Mouse (Mus musculus): Measurements from ENCODE around the gene Med18. TPM values are rescaled to one million over a fixed set of nuclear protein-coding genes. Genes with fewer than 3 reads are reported as not detected.
"Not testable (repeated sequence)": the region's sequence is repeated elsewhere in the genome, so short reads cannot be mapped to it uniquely, and the experiment has no call there.

The Med18 gene
- polyA plus RNA-seq, 1 experiment from 2014 or later, result 21.3 TPM

GRCm38 (mm10) chr4:132444516-132444915 is 19.2 kb downstream of the Med18 start:
- WGBS, result 82% methylated on average over 8 of the region's 8 CpGs
- Histone ChIP-seq H3K27me3 (replicated peaks) (no peaks in the 10 kb centered on the region), H3K4me1 (replicated peaks) (no peaks in the 10 kb centered on the region), H3K4me2 (replicated peaks) (no peak overlapping the region), H3K4me3 (replicated peaks) (no peak overlapping the region), H3K9me3 (no peaks in the 10 kb centered on the region), H3K9ac (no peak overlapping the region), H3K27ac (no peak overlapping the region), H3K36me3 (no peaks in the 10 kb centered on the region)
- no peak for ATAC-seq

- Histone ChIP-seq H3K36me3 (no peaks in the 10 kb centered on the region), H3K9me3 (no peaks in the 10 kb centered on the region), H3K4me1 (replicated peaks) (no peaks in the 10 kb centered on the region), H3K27ac (no peak overlapping the region), H3K27me3 (replicated peaks) (no peaks in the 10 kb centered on the region), H3K9ac (no peak overlapping the region), H3K4me2 (replicated peaks) (0 out of 2 replicates have a peak overlapping the region, but pooled peaks have one; percentile 0), H3K4me3 (replicated peaks) (no peak overlapping the region)
- no peak for ATAC-seq
- WGBS, result 52% methylated on average over 11 of the region's 11 CpGs
Observed at GRCm38 (mm10) chr4:132437857-132438256, 25.9 kb downstream of the Med18 start.

GRCm38 (mm10) chr4:132432717-132433372 is 30.9 kb downstream of the Med18 start:
- no peaks in the 10 kb centered on the region for H3K27me3 ChIP-seq (replicated peaks)
- no peak overlapping the region for H3K4me3 ChIP-seq (replicated peaks)
- 12% methylated on average over 14 of the region's 14 CpGs for WGBS
- H3K9me3 ChIP-seq, result no peaks in the 10 kb centered on the region
- H3K36me3 ChIP-seq, result no peaks in the 10 kb centered on the region
- ATAC-seq, result no peak
- 0 out of 2 replicates have a peak, but pooled peaks cover 4% of the 10 kb centered on the region for H3K4me1 ChIP-seq (replicated peaks)
- H3K27ac ChIP-seq, result no peak overlapping the region
- H3K9ac ChIP-seq, result no peak overlapping the region
- H3K4me2 ChIP-seq (replicated peaks), result peak overlapping the region; percentile 44

DNA sequence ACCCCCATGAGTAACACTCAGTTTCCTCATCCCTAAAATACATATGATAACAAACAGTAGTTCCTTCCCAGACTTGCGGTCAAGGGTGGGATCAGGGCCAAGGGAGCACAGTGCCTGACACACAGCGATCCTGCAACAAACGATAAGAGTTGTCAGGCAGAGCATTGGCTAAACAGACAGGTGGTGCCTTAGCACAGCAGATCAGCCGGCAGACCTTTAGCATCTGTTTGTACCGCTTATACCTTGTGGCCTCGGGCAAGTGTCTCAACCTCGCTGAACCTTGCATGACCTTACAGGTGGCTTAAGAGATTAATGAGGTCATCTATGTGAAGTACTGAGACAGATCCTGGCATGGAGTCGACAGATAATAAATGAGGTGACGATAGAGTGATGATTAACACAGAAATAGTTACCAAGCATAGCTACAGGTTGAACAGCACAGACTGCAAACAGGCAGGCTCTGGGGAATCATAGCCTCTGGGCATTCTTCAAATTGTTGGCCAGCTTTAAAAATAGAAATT is 35.6 kb downstream of the Med18 start:
- Histone ChIP-seq H3K27me3 (replicated peaks) (no peaks in the 10 kb centered on the region), H3K9me3 (no peaks in the 10 kb centered on the region), H3K4me3 (replicated peaks) (no peak overlapping the region), H3K36me3 (no peaks in the 10 kb centered on the region), H3K4me1 (replicated peaks) (0 out of 2 replicates have a peak, but pooled peaks cover 4% of the 10 kb centered on the region), H3K4me2 (replicated peaks) (no peak overlapping the region), H3K27ac (no peak overlapping the region), H3K9ac (no peak overlapping the region)
- WGBS, result 44% methylated on average over 9 of the region's 9 CpGs
- ATAC-seq, result peak; percentile 81

DNA sequence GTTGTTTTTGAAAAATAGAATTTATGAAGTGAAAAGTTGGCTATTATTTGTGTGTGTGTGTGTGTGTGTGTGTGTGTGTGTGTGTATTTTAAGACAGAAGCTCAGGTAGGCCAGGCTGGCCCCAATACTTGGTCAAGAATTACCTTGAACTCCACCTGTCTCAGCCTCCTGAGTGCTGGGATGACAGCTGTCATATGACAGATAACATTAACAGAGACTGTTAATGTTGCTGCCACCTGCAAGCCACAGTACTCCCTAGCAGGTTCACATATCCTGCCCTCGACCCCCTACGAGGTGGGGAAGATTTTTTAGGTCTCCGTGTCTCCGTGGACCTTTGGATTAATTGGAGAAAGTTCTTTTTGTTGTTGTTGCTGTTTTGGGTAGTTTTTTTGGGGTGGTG is 36.2 kb downstream of the Med18 start:
- Histone ChIP-seq H3K9me3 (no peaks in the 10 kb centered on the region), H3K4me1 (replicated peaks) (0 out of 2 replicates have a peak, but pooled peaks cover 4% of the 10 kb centered on the region), H3K4me3 (replicated peaks) (no peak overlapping the region), H3K4me2 (replicated peaks) (no peak overlapping the region), H3K27ac (no peak overlapping the region), H3K27me3 (replicated peaks) (no peaks in the 10 kb centered on the region), H3K36me3 (no peaks in the 10 kb centered on the region), H3K9ac (no peak overlapping the region)
- WGBS, result 75% methylated on average over 4 of the region's 4 CpGs
- no peak for ATAC-seq

DNA sequence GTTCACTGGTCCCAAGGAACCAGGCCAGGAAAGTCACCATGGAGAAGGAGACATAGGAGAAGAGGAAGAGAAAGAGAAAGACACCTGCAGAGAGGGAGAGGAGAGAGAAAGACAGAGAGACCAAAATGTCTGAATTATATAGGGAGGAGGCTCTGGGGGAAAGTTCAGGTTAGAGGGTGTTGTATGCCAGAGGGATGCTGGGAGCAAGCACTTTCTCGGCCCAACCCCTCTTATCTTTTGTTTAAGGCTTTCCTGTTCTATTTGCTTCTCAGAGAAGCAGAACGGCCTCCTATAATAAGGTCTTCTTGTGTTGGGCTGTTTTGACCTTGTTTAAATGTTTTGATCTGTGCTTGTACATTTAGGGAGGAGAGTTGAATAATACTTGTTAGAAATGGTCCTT is 37.7 kb downstream of the Med18 start:
- H3K9me3 ChIP-seq, result no peaks in the 10 kb centered on the region
- no peak for ATAC-seq
- no peak overlapping the region for H3K9ac ChIP-seq
- no peak overlapping the region for H3K4me2 ChIP-seq (replicated peaks)
- H3K4me3 ChIP-seq (replicated peaks), result no peak overlapping the region
- no peaks in the 10 kb centered on the region for H3K27me3 ChIP-seq (replicated peaks)
- no peak overlapping the region for H3K27ac ChIP-seq
- no peaks in the 10 kb centered on the region for H3K36me3 ChIP-seq
- WGBS, result 35% methylated on average over 2 of the region's 2 CpGs
- H3K4me1 ChIP-seq (replicated peaks), result peaks cover 4% of the 10 kb centered on the region; the same call in 1 of the 2 replicates

DNA sequence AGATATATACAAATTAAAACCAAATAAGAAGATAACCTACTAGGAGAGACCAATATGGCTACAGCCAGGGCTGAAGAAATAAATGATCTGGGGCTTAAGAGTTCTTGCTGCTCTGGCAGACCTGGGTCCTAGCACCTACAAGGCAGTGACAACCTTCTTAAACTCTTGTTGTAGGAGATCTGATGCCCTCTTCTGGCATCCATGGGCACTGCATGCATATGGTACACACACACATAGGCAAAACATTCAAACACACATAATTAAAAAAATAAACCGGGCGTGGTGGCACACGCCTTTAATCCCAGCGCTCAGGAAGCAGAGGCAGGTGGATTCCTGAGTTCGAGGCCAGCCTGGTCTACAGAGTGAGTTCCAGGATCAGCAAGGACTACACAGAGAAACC is 39.0 kb downstream of the Med18 start:
- no peak overlapping the region for H3K9ac ChIP-seq
- no peak overlapping the region for H3K4me2 ChIP-seq (replicated peaks)
- 93% methylated on average over 5 of the region's 5 CpGs for WGBS
- H3K9me3 ChIP-seq, result no peaks in the 10 kb centered on the region
- no peak for ATAC-seq
- H3K36me3 ChIP-seq, result no peaks in the 10 kb centered on the region
- peaks cover 14% of the 10 kb centered on the region; the same call in 1 of the 2 replicates for H3K4me1 ChIP-seq (replicated peaks)
- no peak overlapping the region for H3K27ac ChIP-seq
- H3K27me3 ChIP-seq (replicated peaks), result no peaks in the 10 kb centered on the region
- no peak overlapping the region for H3K4me3 ChIP-seq (replicated peaks)

DNA sequence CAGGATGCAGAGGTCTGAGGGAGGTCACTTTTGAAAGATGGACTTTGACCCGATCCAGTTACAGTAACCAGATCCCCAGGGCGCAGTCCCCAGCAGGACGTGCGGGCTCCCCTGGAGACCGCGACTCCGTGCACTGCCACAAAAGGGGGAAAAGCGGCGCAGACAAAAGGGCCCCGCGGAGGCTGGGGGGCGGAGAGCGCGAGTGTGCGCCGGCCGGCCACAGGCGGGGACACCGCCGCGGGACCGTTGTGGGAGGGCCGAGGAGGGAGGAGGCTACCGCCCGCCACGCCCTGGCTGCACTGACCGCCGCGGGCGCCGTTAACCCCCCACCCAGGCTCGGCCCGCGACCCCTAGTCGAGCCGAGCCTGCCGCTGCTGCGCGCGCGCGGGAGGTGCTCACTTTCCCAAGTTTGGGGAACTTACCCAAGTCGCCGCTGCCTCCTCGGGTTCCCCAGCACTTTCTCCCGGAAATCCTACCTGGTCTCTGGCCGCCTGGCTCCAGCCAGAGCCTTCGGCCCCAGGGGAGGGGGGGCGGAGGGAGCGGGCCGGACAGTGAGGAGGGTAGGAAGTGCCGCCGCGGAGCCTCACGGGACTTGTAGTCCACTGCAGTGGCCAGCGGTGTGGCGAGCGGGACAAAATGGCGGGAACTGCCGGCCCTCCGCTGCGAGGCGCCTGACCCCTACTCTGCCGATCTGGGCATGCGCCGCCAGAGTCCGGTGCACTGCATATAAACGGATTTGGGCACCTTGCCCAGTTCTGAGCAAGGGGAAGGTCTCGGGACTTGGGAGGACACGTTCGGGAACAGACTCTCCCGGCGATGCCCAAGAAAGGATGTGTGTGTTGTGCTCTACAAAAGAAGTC is 41.6 kb downstream of the Med18 start, which contains the start of gene Phactr4:
Gene Phactr4 (minus strand): TSS at position 567 of the 860 bp plus-strand sequence.
- Histone ChIP-seq H3K9me3 (no peaks in the 10 kb centered on the region), H3K4me2 (replicated peaks) (peak within 1 kb of the TSS; percentile 59), H3K4me3 (replicated peaks) (peak within 1 kb of the TSS; percentile 70), H3K27me3 (replicated peaks) (no peaks in the 10 kb centered on the region), H3K27ac (peak within 1 kb of the TSS; percentile 98), H3K4me1 (replicated peaks) (peaks cover 10% of the 10 kb centered on the region; the same call in 1 of the 2 replicates), H3K36me3 (no peaks in the 10 kb centered on the region), H3K9ac (peak within 1 kb of the TSS; percentile 80)
- WGBS, result under 1% methylated on average over 71 of the region's 73 CpGs
- ATAC-seq, result peak; percentile 98

DNA sequence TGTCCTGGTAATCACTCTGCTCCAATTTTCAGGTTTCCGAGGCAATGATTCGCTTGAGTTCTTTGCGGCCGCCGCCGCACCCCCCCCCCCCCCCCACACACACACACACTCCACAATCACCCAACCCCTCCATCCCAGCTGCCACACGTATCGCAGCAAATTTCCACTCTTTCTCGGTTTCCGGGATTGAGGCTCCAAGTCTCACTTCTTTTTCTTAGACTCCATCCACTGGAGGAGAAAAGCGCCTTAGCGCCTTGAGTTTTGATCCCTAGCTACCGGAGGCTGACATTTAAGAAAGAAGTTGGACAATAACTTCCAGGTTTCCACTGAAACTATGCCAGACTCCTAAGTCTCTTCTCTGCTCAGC is 42.2 kb downstream of the Med18 start:
- Histone ChIP-seq H3K36me3 (no peaks in the 10 kb centered on the region), H3K9me3 (no peaks in the 10 kb centered on the region), H3K27me3 (replicated peaks) (no peaks in the 10 kb centered on the region), H3K27ac (peak overlapping the region; percentile 98), H3K4me2 (replicated peaks) (peak overlapping the region; percentile 59), H3K4me3 (replicated peaks) (peak overlapping the region; percentile 70), H3K9ac (peak overlapping the region; percentile 80), H3K4me1 (replicated peaks) (peaks cover 13% of the 10 kb centered on the region)
- peak; percentile 20 for ATAC-seq
- WGBS, result under 1% methylated on average over 13 of the region's 13 CpGs

- Histone ChIP-seq H3K9ac (no peak overlapping the region), H3K27ac (no peak overlapping the region)
- WGBS, result 72% methylated on average over 5 of the region's 5 CpGs
Observed at GRCm38 (mm10) chr4:132420471-132420870, 43.2 kb downstream of the Med18 start.

DNA sequence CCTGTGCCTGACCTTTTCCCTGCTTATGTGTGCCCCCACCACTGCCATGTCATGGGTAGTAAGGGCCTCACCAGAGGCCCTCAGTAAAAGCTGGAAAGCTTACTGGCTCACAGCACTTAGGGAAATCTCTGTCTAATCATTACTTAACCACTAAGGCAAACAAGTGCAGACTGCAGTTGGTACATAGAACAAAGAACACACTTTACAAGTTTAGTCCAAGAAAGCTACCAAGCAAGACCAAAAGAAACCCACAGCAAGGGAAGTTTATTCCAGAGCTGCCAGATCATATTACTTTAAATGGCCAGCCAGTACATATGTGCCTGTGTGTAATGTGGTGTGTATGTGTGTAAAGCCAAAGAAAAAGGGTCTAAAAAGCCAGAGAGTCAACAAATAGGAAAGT is 47.8 kb downstream of the Med18 start:
- H3K4me2 ChIP-seq (replicated peaks), result peak overlapping the region; percentile 4; the same call in 1 of the 2 replicates
- ATAC-seq, result peak; percentile 78
- peak overlapping the region; percentile 78 for H3K27ac ChIP-seq
- H3K27me3 ChIP-seq (replicated peaks), result no peaks in the 10 kb centered on the region
- peaks cover 17% of the 10 kb centered on the region for H3K4me1 ChIP-seq (replicated peaks)
- no peak overlapping the region for H3K4me3 ChIP-seq (replicated peaks)
- 0 out of 2 replicates have a peak, but pooled peaks cover 3% of the 10 kb centered on the region for H3K36me3 ChIP-seq
- no peak overlapping the region for H3K9ac ChIP-seq
- no peaks in the 10 kb centered on the region for H3K9me3 ChIP-seq

More at GRCm38 (mm10) chr4:132420471-132420870, 43.2 kb downstream of the Med18 start:
- no peak for ATAC-seq
- H3K27me3 ChIP-seq (replicated peaks), result no peaks in the 10 kb centered on the region
- peaks cover 14% of the 10 kb centered on the region for H3K4me1 ChIP-seq (replicated peaks)
- peak overlapping the region; percentile 59 for H3K4me2 ChIP-seq (replicated peaks)
- H3K9me3 ChIP-seq, result no peaks in the 10 kb centered on the region
- H3K36me3 ChIP-seq, result no peaks in the 10 kb centered on the region
- H3K4me3 ChIP-seq (replicated peaks), result no peak overlapping the region

DNA sequence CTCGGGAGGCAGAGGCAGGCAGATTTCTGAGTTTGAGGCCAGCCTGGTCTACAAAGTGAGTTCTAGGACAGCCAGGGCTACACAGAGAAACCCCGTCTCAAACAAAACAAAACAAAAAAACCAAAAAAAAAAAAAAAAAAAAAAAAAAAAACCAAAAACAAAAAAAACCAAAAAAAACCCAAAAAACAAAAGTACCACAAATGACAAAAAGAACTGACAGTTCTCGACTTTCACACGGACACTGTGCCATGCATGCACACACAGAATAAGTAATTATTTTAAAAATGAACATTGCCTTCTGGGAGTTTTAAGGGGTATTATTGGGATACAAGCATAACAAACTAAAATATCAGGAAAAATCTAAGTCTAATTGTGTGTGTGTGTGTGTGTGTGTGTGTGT is 50.5 kb downstream of the Med18 start:
- not testable (repeated sequence) for H3K4me3 ChIP-seq (replicated peaks); H3K9ac ChIP-seq; H3K4me1 ChIP-seq (replicated peaks); ATAC-seq; H3K9me3 ChIP-seq; H3K4me2 ChIP-seq (replicated peaks); H3K36me3 ChIP-seq; H3K27me3 ChIP-seq (replicated peaks); H3K27ac ChIP-seq
- 88% methylated on average over 4 of the region's 4 CpGs for WGBS
